Mouse (Mus musculus): ENCODE measurements around the gene Ngfr. TPM values are rescaled to one million over a fixed set of nuclear protein-coding genes. Genes with fewer than 3 reads are reported as not detected.

Gene Ngfr
- polyA plus RNA-seq, 1 experiment from 2014 or later = 13.4 TPM

DNA sequence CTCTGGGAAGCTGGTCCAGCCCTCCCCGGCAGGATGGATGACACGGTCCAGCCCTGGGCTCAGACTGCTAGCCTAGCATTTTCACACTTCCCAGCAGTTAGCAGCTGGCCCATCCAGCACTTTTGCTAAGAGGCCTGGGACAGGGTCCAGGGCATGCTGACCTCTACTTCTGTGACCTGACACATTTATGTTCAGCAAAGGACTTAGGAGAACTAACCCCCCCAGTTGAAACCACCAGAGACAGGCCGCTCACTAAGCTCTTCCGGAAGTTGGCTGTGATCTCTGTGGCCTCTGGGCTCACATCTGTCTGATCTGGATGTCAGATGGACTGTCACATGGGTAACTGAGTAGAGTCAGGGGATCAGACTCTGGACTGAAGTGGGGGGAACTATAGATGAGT lies 33.5 kb upstream of the Ngfr start:
- Histone ChIP-seq H3K4me1 (ENCODE audit: control insufficient read depth, insufficient read depth, low read length) (peaks cover 25% of the 10 kb centered on the region), H3K9ac (ENCODE audit: low read length) (no peak overlapping the region), H3K4me3 (ENCODE audit: low read depth, low read length) (no peak overlapping the region), H3K36me3 (ENCODE audit: control insufficient read depth, insufficient read depth, low read length) (no peaks in the 10 kb centered on the region), H3K27me3 (ENCODE audit: control insufficient read depth, insufficient read depth, low read length) (no peaks in the 10 kb centered on the region), H3K27ac (replicated peaks; ENCODE audit: low read depth, low read length) (no peak overlapping the region), H3K9me3 (ENCODE audit: control insufficient read depth, low read length) (no peaks in the 10 kb centered on the region), H3K4me2 (ENCODE audit: low read depth, severe bottlenecking) (no peak overlapping the region)
- 16% methylated on average over 4 of the region's 4 CpGs for whole genome bisulfite sequencing
- no peak for DNase-seq (ENCODE audit: low spot score)
- ATAC-seq (ENCODE audit: insufficient number of reproducible peaks, low FRiP score, low TSS enrichment, low read depth) = no peak

DNA sequence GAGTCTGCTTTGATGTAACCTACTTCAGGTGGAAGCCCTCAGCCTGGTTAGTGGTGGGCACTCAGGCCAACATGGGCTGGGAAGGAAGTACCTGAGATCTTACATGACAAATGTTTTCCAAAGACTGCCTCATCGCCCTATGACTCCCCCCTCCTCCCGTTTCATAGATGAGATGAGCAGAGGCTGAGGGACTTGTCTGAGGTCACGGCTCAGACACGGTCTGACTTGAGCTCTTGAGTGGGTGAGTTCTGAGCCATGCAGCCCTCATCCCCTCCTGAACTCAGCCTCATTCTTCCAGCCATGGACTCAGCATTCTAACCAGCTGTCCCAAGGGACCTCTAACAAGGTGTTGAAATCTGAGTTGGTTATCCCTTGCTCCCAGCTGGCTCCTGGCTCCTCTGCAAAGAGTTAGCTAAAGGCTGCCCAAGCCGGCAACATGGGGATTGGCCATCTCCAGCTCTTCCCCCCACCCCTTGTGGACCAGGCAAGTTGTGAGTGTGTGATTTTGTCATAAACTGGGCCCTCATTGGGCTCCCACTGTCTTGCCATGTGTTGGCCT lies 32.4 kb upstream of the Ngfr start:
- no peaks in the 10 kb centered on the region for H3K36me3 ChIP-seq (ENCODE audit: control insufficient read depth, insufficient read depth, low read length)
- no peak overlapping the region for H3K9ac ChIP-seq (ENCODE audit: low read length)
- no peak overlapping the region for H3K4me2 ChIP-seq (ENCODE audit: low read depth, severe bottlenecking)
- DNase-seq (ENCODE audit: low spot score) (no peak), ATAC-seq (ENCODE audit: insufficient number of reproducible peaks, low FRiP score, low TSS enrichment, low read depth) (no peak)
- H3K4me3 ChIP-seq (ENCODE audit: low read depth, low read length) = no peak overlapping the region
- no peaks in the 10 kb centered on the region for H3K9me3 ChIP-seq (ENCODE audit: control insufficient read depth, low read length)
- WGBS = 76% methylated on average over 5 of the region's 5 CpGs
- H3K27ac ChIP-seq (replicated peaks; ENCODE audit: low read depth, low read length) = no peak overlapping the region
- H3K27me3 ChIP-seq (ENCODE audit: control insufficient read depth, insufficient read depth, low read length) = no peaks in the 10 kb centered on the region
- H3K4me1 ChIP-seq (ENCODE audit: control insufficient read depth, insufficient read depth, low read length) = peaks cover 28% of the 10 kb centered on the region

GRCm38 (mm10) chr11:95619081-95619480 lies 31.5 kb upstream of the Ngfr start:
- Histone ChIP-seq H3K9me3 (ENCODE audit: control insufficient read depth, low read length) (no peaks in the 10 kb centered on the region), H3K4me3 (ENCODE audit: low read depth, low read length) (no peak overlapping the region), H3K4me1 (ENCODE audit: control insufficient read depth, insufficient read depth, low read length) (peaks cover 34% of the 10 kb centered on the region), H3K9ac (ENCODE audit: low read length) (no peak overlapping the region), H3K27me3 (ENCODE audit: control insufficient read depth, insufficient read depth, low read length) (no peaks in the 10 kb centered on the region), H3K36me3 (ENCODE audit: control insufficient read depth, insufficient read depth, low read length) (no peaks in the 10 kb centered on the region), H3K27ac (replicated peaks; ENCODE audit: low read depth, low read length) (no peak overlapping the region), H3K4me2 (ENCODE audit: low read depth, severe bottlenecking) (no peak overlapping the region)
- DNase-seq (ENCODE audit: low spot score) = no peak
- ATAC-seq (ENCODE audit: insufficient number of reproducible peaks, low FRiP score, low TSS enrichment, low read depth) = no peak
- 23% methylated on average over 3 of the region's 3 CpGs for WGBS

GRCm38 (mm10) chr11:95617785-95618465 lies 30.4 kb upstream of the Ngfr start:
- Histone ChIP-seq H3K27me3 (ENCODE audit: control insufficient read depth, insufficient read depth, low read length) (no peaks in the 10 kb centered on the region), H3K4me2 (ENCODE audit: low read depth, severe bottlenecking) (no peak overlapping the region), H3K9ac (ENCODE audit: low read length) (no peak overlapping the region), H3K27ac (replicated peaks; ENCODE audit: low read depth, low read length) (no peak overlapping the region), H3K36me3 (ENCODE audit: control insufficient read depth, insufficient read depth, low read length) (no peaks in the 10 kb centered on the region), H3K9me3 (ENCODE audit: control insufficient read depth, low read length) (no peaks in the 10 kb centered on the region), H3K4me3 (ENCODE audit: low read depth, low read length) (no peak overlapping the region), H3K4me1 (ENCODE audit: control insufficient read depth, insufficient read depth, low read length) (peaks cover 38% of the 10 kb centered on the region)
- DNase-seq (ENCODE audit: low spot score) = no peak
- WGBS = 58% methylated on average over 19 of the region's 19 CpGs
- ATAC-seq (ENCODE audit: insufficient number of reproducible peaks, low FRiP score, low TSS enrichment, low read depth) = no peak

GRCm38 (mm10) chr11:95614739-95615138 lies 27.2 kb upstream of the Ngfr start:
- no peak overlapping the region for H3K4me3 ChIP-seq (ENCODE audit: low read depth, low read length)
- H3K9ac ChIP-seq (ENCODE audit: low read length) = 0 out of 2 replicates have a peak overlapping the region, but pooled peaks have one; percentile 14
- H3K4me2 ChIP-seq (ENCODE audit: low read depth, severe bottlenecking) = no peak overlapping the region
- ATAC-seq (ENCODE audit: insufficient number of reproducible peaks, low FRiP score, low TSS enrichment, low read depth) = no peak
- H3K36me3 ChIP-seq (ENCODE audit: control insufficient read depth, insufficient read depth, low read length) = no peaks in the 10 kb centered on the region
- H3K9me3 ChIP-seq (ENCODE audit: control insufficient read depth, low read length) = no peaks in the 10 kb centered on the region
- 0 out of 2 replicates have a peak, but pooled peaks cover 5% of the 10 kb centered on the region for H3K27me3 ChIP-seq (ENCODE audit: control insufficient read depth, insufficient read depth, low read length)
- DNase-seq (ENCODE audit: low spot score) = no peak
- WGBS = 76% methylated on average over 8 of the region's 8 CpGs
- no peak overlapping the region for H3K27ac ChIP-seq (replicated peaks; ENCODE audit: low read depth, low read length)
- peaks cover 38% of the 10 kb centered on the region for H3K4me1 ChIP-seq (ENCODE audit: control insufficient read depth, insufficient read depth, low read length)

DNA sequence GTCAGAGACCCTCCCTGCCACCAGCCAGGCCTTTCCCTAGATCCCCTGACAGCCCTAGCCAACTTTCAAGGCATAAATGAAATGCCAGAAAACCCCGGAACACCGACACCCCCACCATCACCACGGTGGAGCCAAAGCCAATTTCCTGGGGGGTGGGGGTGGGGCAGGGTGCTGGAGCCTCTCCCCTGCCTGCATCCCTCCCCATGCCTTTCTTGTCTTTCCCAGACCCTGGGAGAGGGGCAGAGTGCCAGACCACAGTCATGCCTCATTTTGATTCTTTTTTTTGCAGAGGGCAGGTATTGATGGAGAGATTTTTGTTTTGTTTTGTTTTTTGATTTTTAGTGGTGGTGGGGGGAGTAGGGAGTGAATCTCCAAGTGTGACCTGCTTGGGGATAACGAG lies 23.7 kb upstream of the Ngfr start:
- H3K27ac ChIP-seq (replicated peaks; ENCODE audit: low read depth, low read length) = no peak overlapping the region
- 20% methylated on average over 4 of the region's 4 CpGs for WGBS
- H3K4me3 ChIP-seq (ENCODE audit: low read depth, low read length) = no peak overlapping the region
- H3K9ac ChIP-seq (ENCODE audit: low read length) = no peak overlapping the region
- H3K27me3 ChIP-seq (ENCODE audit: control insufficient read depth, insufficient read depth, low read length) = 0 out of 2 replicates have a peak, but pooled peaks cover 5% of the 10 kb centered on the region
- no peaks in the 10 kb centered on the region for H3K36me3 ChIP-seq (ENCODE audit: control insufficient read depth, insufficient read depth, low read length)
- no peaks in the 10 kb centered on the region for H3K9me3 ChIP-seq (ENCODE audit: control insufficient read depth, low read length)
- H3K4me2 ChIP-seq (ENCODE audit: low read depth, severe bottlenecking) = no peak overlapping the region
- ATAC-seq (ENCODE audit: insufficient number of reproducible peaks, low FRiP score, low TSS enrichment, low read depth) (no peak), DNase-seq (ENCODE audit: low spot score) (no peak)
- peaks cover 30% of the 10 kb centered on the region for H3K4me1 ChIP-seq (ENCODE audit: control insufficient read depth, insufficient read depth, low read length)

DNA sequence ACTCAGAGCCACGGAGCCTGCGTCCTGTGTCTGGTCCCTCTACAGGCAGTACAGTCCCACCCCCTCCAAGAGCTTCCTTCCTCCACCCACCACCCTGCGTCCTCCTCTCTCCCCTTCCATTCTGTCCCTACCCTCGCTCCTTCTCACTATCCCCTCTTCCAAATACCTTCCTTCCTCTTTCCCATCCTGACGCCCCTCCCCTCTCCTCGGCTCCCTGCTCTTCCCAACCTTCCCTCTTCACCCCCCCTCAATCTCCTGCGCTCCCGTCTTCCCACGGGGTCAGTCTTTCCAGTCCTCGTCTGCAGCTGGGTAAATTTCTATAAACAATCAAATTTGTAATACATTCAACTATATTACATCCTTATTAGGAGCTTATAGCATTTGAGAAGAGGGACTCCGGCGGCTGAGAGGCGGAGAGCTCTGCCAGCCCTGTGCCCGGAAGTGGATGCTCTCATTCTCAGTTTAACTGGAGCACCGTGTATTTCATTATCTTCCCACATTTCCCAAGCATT lies 22.9 kb upstream of the Ngfr start:
- Histone ChIP-seq H3K36me3 (ENCODE audit: control insufficient read depth, insufficient read depth, low read length) (no peaks in the 10 kb centered on the region), H3K27ac (replicated peaks; ENCODE audit: low read depth, low read length) (no peak overlapping the region), H3K4me3 (ENCODE audit: low read depth, low read length) (no peak overlapping the region), H3K9me3 (ENCODE audit: control insufficient read depth, low read length) (no peaks in the 10 kb centered on the region), H3K27me3 (ENCODE audit: control insufficient read depth, insufficient read depth, low read length) (0 out of 2 replicates have a peak, but pooled peaks cover 5% of the 10 kb centered on the region), H3K9ac (ENCODE audit: low read length) (no peak overlapping the region), H3K4me1 (ENCODE audit: control insufficient read depth, insufficient read depth, low read length) (peaks cover 30% of the 10 kb centered on the region), H3K4me2 (ENCODE audit: low read depth, severe bottlenecking) (peak overlapping the region; percentile 15; the same call in 1 of the 2 replicates)
- WGBS = 19% methylated on average over 15 of the region's 15 CpGs
- ATAC-seq (ENCODE audit: insufficient number of reproducible peaks, low FRiP score, low TSS enrichment, low read depth) (no peak), DNase-seq (ENCODE audit: low spot score) (no peak)

- 52% methylated on average over 8 of the region's 8 CpGs for WGBS
- peak overlapping the region; percentile 15; the same call in 1 of the 2 replicates for H3K4me2 ChIP-seq (ENCODE audit: low read depth, severe bottlenecking)
- no peaks in the 10 kb centered on the region for H3K36me3 ChIP-seq (ENCODE audit: control insufficient read depth, insufficient read depth, low read length)
- no peak overlapping the region for H3K27ac ChIP-seq (replicated peaks; ENCODE audit: low read depth, low read length)
- 0 out of 2 replicates have a peak, but pooled peaks cover 5% of the 10 kb centered on the region for H3K27me3 ChIP-seq (ENCODE audit: control insufficient read depth, insufficient read depth, low read length)
- H3K4me3 ChIP-seq (ENCODE audit: low read depth, low read length) = no peak overlapping the region
- DNase-seq (ENCODE audit: low spot score) = no peak
- no peak for ATAC-seq (ENCODE audit: insufficient number of reproducible peaks, low FRiP score, low TSS enrichment, low read depth)
- no peaks in the 10 kb centered on the region for H3K9me3 ChIP-seq (ENCODE audit: control insufficient read depth, low read length)
- H3K4me1 ChIP-seq (ENCODE audit: control insufficient read depth, insufficient read depth, low read length) = peaks cover 27% of the 10 kb centered on the region
- no peak overlapping the region for H3K9ac ChIP-seq (ENCODE audit: low read length)
Observed at GRCm38 (mm10) chr11:95609924-95610323, 22.4 kb upstream of the Ngfr start.
